Mouse (Mus musculus): ENCODE measurements around the gene Lrrtm3. TPM values are rescaled to one million over a fixed set of nuclear protein-coding genes. Genes with fewer than 3 reads are reported as not detected.

Lrrtm3 gene
- total and polyA plus RNA-seq, 3 experiments = not detected

DNA sequence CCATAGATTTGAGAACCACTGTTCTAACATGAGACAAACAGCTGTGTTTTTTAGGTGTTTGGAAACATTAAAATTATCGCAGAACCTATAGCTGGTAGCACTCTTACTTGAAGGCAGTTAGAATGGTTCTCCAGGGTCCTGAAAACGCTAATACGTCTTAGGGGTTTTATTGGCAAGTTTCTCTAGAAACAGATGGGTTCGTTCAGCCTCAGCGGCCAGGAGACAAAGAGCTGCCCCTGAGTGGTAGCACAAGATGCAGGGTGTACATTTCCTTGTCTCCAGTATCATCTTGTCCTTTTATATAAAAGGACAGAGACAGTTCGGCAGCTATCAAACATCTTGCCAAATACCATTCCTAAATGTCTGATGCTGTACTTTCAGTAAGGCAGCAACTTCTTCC lies 40.1 kb downstream of the Lrrtm3 start:
- Histone ChIP-seq H3K4me1 (ENCODE audit: insufficient read depth, low read depth, low read length) (no peaks in the 10 kb centered on the region), H3K9me3 (replicated peaks) (no peaks in the 10 kb centered on the region)
- no peak for ATAC-seq (ENCODE audit: extremely low read depth, insufficient number of reproducible peaks, low FRiP score, poor library complexity, severe bottlenecking)

GRCm38 (mm10) chr10:64049151-64049550 lies 40.9 kb downstream of the Lrrtm3 start:
- no peak for ATAC-seq (ENCODE audit: extremely low read depth, insufficient number of reproducible peaks, low FRiP score, poor library complexity, severe bottlenecking)
- Histone ChIP-seq H3K9me3 (replicated peaks) (no peaks in the 10 kb centered on the region), H3K27me3 (ENCODE audit: insufficient read depth, low read length) (no peaks in the 10 kb centered on the region)

More for the DNA sequence above, 40.1 kb downstream of the Lrrtm3 start:
- no peak for TF ChIP-seq POLR2AphosphoS5 (IDR thresholded peaks at IDR 0.05; ENCODE audit: insufficient replicate concordance, low read depth, low read length)
- no peak for TF ChIP-seq GATA2 (IDR thresholded peaks at IDR 0.05; ENCODE audit: borderline replicate concordance, low read depth, low read length)
- TF ChIP-seq CTCF (IDR thresholded peaks at IDR 0.05; ENCODE audit: low read depth, low read length) = no peak
- TF ChIP-seq TAL1 (conservative IDR thresholded peaks at IDR 0.05; ENCODE audit: low read depth, low read length) = no peak
- no peak for TF ChIP-seq GATA1 (IDR thresholded peaks at IDR 0.05; ENCODE audit: borderline replicate concordance, low read length)
- H3K36me3 ChIP-seq (replicated peaks) = no peaks in the 10 kb centered on the region
- H3K4me3 ChIP-seq (ENCODE audit: low read depth, low read length) = no peak overlapping the region
- H3K27me3 ChIP-seq (ENCODE audit: insufficient read depth, low read length) = no peaks in the 10 kb centered on the region
- DNase-seq (ENCODE audit: low spot score) = no peak

DNA sequence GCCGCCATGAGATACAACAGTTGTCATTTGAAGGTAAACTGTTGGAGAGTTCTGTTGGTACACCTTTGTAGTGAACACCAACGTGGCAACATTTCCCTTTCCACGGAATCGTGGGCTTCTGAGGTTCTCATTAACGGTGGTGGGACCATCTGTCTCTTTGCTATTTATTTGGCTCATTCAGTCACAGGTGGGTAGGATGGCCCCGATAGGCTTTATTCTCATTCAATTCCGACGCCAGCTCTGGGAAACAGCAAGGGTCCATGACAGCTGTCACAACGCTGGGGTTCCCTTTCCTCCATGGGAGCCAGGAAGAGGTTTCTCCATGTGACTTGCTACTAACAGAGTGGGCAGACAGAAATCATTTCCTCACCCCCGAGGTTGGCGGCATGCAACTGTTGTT lies 48.2 kb downstream of the Lrrtm3 start:
- H3K9me3 ChIP-seq (replicated peaks) = peaks cover 7% of the 10 kb centered on the region
- ATAC-seq (ENCODE audit: extremely low read depth, insufficient number of reproducible peaks, low FRiP score, poor library complexity, severe bottlenecking) (no peak), DNase-seq (ENCODE audit: low spot score) (no peak)
- TF ChIP-seq GATA1 (IDR thresholded peaks at IDR 0.05; ENCODE audit: borderline replicate concordance, low read length) (no peak), POLR2AphosphoS5 (IDR thresholded peaks at IDR 0.05; ENCODE audit: insufficient replicate concordance, low read depth, low read length) (no peak), GATA2 (IDR thresholded peaks at IDR 0.05; ENCODE audit: borderline replicate concordance, low read depth, low read length) (no peak)
- no peak overlapping the region for H3K4me3 ChIP-seq (ENCODE audit: low read depth, low read length)
- H3K36me3 ChIP-seq (replicated peaks) = no peaks in the 10 kb centered on the region
- no peaks in the 10 kb centered on the region for H3K27me3 ChIP-seq (ENCODE audit: insufficient read depth, low read length)
- H3K4me1 ChIP-seq (ENCODE audit: insufficient read depth, low read depth, low read length) = no peaks in the 10 kb centered on the region

More at GRCm38 (mm10) chr10:64049151-64049550, 40.9 kb downstream of the Lrrtm3 start:
- TF ChIP-seq GATA1 (IDR thresholded peaks at IDR 0.05; ENCODE audit: borderline replicate concordance, low read length) (no peak), POLR2AphosphoS5 (IDR thresholded peaks at IDR 0.05; ENCODE audit: insufficient replicate concordance, low read depth, low read length) (no peak), CTCF (IDR thresholded peaks at IDR 0.05; ENCODE audit: low read depth, low read length) (no peak), GATA2 (IDR thresholded peaks at IDR 0.05; ENCODE audit: borderline replicate concordance, low read depth, low read length) (no peak), TAL1 (conservative IDR thresholded peaks at IDR 0.05; ENCODE audit: low read depth, low read length) (no peak)
- DNase-seq (ENCODE audit: low spot score) = no peak
- Histone ChIP-seq H3K36me3 (replicated peaks) (no peaks in the 10 kb centered on the region), H3K4me1 (ENCODE audit: insufficient read depth, low read depth, low read length) (no peaks in the 10 kb centered on the region), H3K4me3 (ENCODE audit: low read depth, low read length) (no peak overlapping the region)

DNA sequence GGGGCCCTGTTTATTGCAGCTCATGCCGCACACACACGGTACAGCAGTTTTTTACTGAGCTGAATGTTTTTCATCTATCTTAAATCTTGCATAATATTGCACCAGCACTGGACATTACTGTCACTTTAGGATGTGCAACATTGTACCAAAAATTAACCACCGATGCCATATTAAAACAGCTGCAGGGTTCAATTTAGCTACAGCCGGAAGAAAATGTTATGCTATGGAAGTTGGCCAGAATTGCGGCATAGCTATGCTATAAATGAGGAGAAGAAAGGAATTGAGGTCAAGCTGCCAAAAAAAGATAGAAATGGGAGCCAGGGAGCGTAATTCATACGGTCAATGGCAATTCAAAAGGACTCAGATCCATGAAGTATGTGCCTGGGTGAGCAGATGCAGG lies 48.9 kb downstream of the Lrrtm3 start:
- Histone ChIP-seq H3K36me3 (replicated peaks) (no peaks in the 10 kb centered on the region), H3K27me3 (ENCODE audit: insufficient read depth, low read length) (no peaks in the 10 kb centered on the region), H3K4me1 (ENCODE audit: insufficient read depth, low read depth, low read length) (no peaks in the 10 kb centered on the region), H3K4me3 (ENCODE audit: low read depth, low read length) (no peak overlapping the region), H3K9me3 (replicated peaks) (peaks cover 7% of the 10 kb centered on the region)
- TF ChIP-seq CTCF (IDR thresholded peaks at IDR 0.05; ENCODE audit: low read depth, low read length) (no peak), GATA1 (IDR thresholded peaks at IDR 0.05; ENCODE audit: borderline replicate concordance, low read length) (no peak), POLR2AphosphoS5 (IDR thresholded peaks at IDR 0.05; ENCODE audit: insufficient replicate concordance, low read depth, low read length) (no peak), TAL1 (conservative IDR thresholded peaks at IDR 0.05; ENCODE audit: low read depth, low read length) (no peak), GATA2 (IDR thresholded peaks at IDR 0.05; ENCODE audit: borderline replicate concordance, low read depth, low read length) (no peak)
- no peak for DNase-seq (ENCODE audit: low spot score)
- no peak for ATAC-seq (ENCODE audit: extremely low read depth, insufficient number of reproducible peaks, low FRiP score, poor library complexity, severe bottlenecking)

DNA sequence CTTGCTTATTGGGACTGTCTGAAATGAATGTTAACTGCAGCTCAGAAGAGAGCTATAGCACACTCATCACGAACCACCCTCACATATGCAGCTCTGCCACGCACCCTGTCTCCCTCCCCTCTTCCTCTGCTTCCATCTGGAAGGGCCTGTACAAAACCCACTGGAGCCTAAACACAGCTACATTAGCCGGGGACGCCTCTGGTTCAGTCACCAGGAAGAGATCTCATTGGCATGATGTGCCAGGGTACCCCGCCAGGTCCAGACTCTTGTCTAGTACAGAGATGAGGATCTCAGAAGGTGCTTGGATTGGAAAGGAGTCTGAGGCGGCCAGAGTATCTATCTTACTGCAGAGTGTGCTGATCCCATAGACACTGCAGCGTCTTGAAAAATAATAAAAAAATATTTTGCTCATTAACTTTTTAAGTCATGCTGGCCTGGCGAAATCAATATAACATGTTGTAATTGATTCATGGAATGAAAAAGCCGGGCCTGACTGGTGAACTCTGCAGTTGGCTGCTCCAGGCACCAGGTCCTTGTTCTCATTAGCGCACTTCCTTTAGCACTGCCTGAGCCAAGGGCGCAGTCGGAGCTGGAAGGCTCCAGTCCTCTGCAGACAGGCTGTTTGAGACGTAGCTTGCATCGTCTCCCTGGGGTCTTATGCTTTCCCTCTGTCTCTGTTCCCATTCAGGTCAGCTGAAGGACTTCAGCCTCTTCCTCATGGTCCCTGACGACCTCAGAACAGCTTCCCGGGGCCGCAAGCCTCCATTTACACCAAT lies 50.1 kb downstream of the Lrrtm3 start:
- H3K9me3 ChIP-seq (replicated peaks) = peaks cover 7% of the 10 kb centered on the region
- no peak for ATAC-seq (ENCODE audit: extremely low read depth, insufficient number of reproducible peaks, low FRiP score, poor library complexity, severe bottlenecking)
- TF ChIP-seq GATA2 (IDR thresholded peaks at IDR 0.05; ENCODE audit: borderline replicate concordance, low read depth, low read length) (no peak), TAL1 (conservative IDR thresholded peaks at IDR 0.05; ENCODE audit: low read depth, low read length) (no peak), GATA1 (IDR thresholded peaks at IDR 0.05; ENCODE audit: borderline replicate concordance, low read length) (no peak), POLR2AphosphoS5 (IDR thresholded peaks at IDR 0.05; ENCODE audit: insufficient replicate concordance, low read depth, low read length) (no peak), CTCF (IDR thresholded peaks at IDR 0.05; ENCODE audit: low read depth, low read length) (no peak)

GRCm38 (mm10) chr10:64030901-64031300 lies 59.2 kb downstream of the Lrrtm3 start:
- no peaks in the 10 kb centered on the region for H3K27me3 ChIP-seq (ENCODE audit: insufficient read depth, low read length)
- H3K4me1 ChIP-seq (ENCODE audit: insufficient read depth, low read depth, low read length) = no peaks in the 10 kb centered on the region
- no peak overlapping the region for H3K4me3 ChIP-seq (ENCODE audit: low read depth, low read length)
- DNase-seq (ENCODE audit: low spot score) (no peak), ATAC-seq (ENCODE audit: extremely low read depth, insufficient number of reproducible peaks, low FRiP score, poor library complexity, severe bottlenecking) (no peak)
- TF ChIP-seq GATA1 (IDR thresholded peaks at IDR 0.05; ENCODE audit: borderline replicate concordance, low read length) (no peak), CTCF (IDR thresholded peaks at IDR 0.05; ENCODE audit: low read depth, low read length) (no peak)
- H3K36me3 ChIP-seq (replicated peaks) = no peaks in the 10 kb centered on the region
- 0 out of 2 replicates have a peak, but pooled peaks cover 2% of the 10 kb centered on the region for H3K9me3 ChIP-seq (replicated peaks)

More for the DNA sequence above, 50.1 kb downstream of the Lrrtm3 start:
- no peaks in the 10 kb centered on the region for H3K27me3 ChIP-seq (ENCODE audit: insufficient read depth, low read length)
- H3K36me3 ChIP-seq (replicated peaks) = no peaks in the 10 kb centered on the region
- H3K4me3 ChIP-seq (ENCODE audit: low read depth, low read length) = no peak overlapping the region
- no peak for DNase-seq (ENCODE audit: low spot score)
- no peaks in the 10 kb centered on the region for H3K4me1 ChIP-seq (ENCODE audit: insufficient read depth, low read depth, low read length)
